8 mouse cellular contexts compared by ENCODE assay signal in the genomic region with DNA sequence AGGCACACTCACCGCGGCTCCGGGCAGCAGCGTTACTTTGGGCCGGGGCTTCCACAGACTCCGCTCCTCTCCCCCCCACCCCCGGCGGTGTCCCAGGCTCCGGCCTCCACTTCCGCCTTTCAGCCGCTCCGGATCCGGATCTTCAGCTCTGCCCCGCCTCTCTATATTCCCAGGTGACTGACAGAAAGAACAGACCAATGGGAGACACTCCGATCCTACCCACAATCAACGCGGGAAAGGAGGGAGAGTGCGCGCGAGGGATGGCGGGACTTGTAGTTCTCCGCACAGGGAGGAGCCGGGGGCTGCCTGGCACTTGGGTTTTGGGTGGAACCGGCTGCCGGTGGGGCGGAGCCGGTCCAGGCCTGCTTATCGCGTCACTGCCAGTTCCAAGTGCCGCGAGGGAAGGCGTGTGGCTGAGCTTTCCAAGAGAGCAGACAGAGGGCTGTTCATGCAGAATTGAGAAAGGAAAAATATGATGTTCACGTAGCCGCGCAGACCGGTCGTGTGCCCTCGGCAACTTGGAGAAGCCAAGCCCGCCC. TPM values are rescaled to one million over a fixed set of nuclear protein-coding genes. Genes with fewer than 3 reads are reported as not detected.
DNase-seq lines count a peak whose midpoint lies in the region; ATAC-seq lines count a peak whose summit lies in the region.

A gene (minus strand): TSS at position 150 of the 539 bp plus-strand sequence.

- no peaks in the 10 kb centered on the region for H3K27me3 ChIP-seq in hindbrain, embryonic 11.5 days (ENCODE audit: control insufficient read depth, insufficient read depth, low read length)

- peak; percentile 98 for ATAC-seq in hindbrain, embryonic 11.5 days (ENCODE audit: low FRiP score)

- peak within 1 kb of the TSS; percentile 97 for H3K9ac ChIP-seq in hindbrain, embryonic 11.5 days (ENCODE audit: low read depth, low read length)

- H3K36me3 ChIP-seq in hindbrain, embryonic 11.5 days (ENCODE audit: control insufficient read depth, insufficient read depth, low read length), result 0 out of 2 replicates have a peak, but pooled peaks cover under 1% of the 10 kb centered on the region

- peak; percentile 100 for DNase-seq in Muller cell, postnatal 12 days (ENCODE audit: inconsistent ontology term)
- peak; percentile 100 for DNase-seq in cerebellum, adult 9-11 months
- peak; percentile 99 for DNase-seq in frontal cortex, adult 2 months (ENCODE audit: extremely low spot score in 1 of 2, low spot score in 1 of 2)
- peak; percentile 98 for DNase-seq in hindbrain, embryonic 11.5 days (ENCODE audit: low spot score)
- DNase-seq in layer of hippocampus, postnatal 10 days (ENCODE audit: low spot score in 2 of 2), result peak; percentile 98
- peak; percentile 100 for DNase-seq in lung, postnatal 10 days
- peak; percentile 98 for DNase-seq in ovary, postnatal 36 days (ENCODE audit: low spot score)
- peak; percentile 96 for DNase-seq in thymus, postnatal 25 days

- H3K27ac ChIP-seq in hindbrain, embryonic 11.5 days (ENCODE audit: low read depth, low read length), result 0 out of 2 replicates have a peak within 1 kb of the TSS, but pooled peaks have one; percentile 17

- H3K4me3 ChIP-seq in hindbrain, embryonic 11.5 days (ENCODE audit: low read depth, low read length), result peak within 1 kb of the TSS; percentile 97

- peak within 1 kb of the TSS; percentile 79 for H3K4me2 ChIP-seq in hindbrain, embryonic 11.5 days (replicated peaks; ENCODE audit: low read depth, low read length)

- H3K4me1 ChIP-seq in hindbrain, embryonic 11.5 days (replicated peaks; ENCODE audit: control insufficient read depth, insufficient read depth, low read length), result peaks cover 3% of the 10 kb centered on the region; the same call in 1 of the 2 replicates

- WGBS in hindbrain, embryonic 11.5 days, result under 1% methylated on average over 38 of the region's 39 CpGs

- H3K9me3 ChIP-seq in hindbrain, embryonic 11.5 days (ENCODE audit: control insufficient read depth, low read length), result no peaks in the 10 kb centered on the region

RNA-seq across cellular contexts. Expression of the gene that starts here (rescaled TPM):
- polyA plus RNA-seq in frontal cortex, adult 2 months (2012; rRNA removed), result 205 and 221 TPM in 2 replicates
- polyA plus RNA-seq in hindbrain, embryonic 11.5 days (2014; fragmentation: Nextera tagmentation; extraction: Ambion mirVana), result 76.6 and 87.5 TPM in 2 replicates
- 100 to 1,000 TPM; 152 to 165 TPM for total RNA-seq in layer of hippocampus, postnatal 10 days (2021)

Comparison
In these comparisons a context has a peak if more than half of its experiments do, and no peak if none do; other contexts are left out.
1. Peak in every context shown above with its lines: DNase-seq, ATAC-seq, H3K4me3 ChIP-seq and H3K27ac ChIP-seq.